Mouse (Mus musculus) embryo, embryonic 10 days (tissue): ENCODE results near the gene Olfr1198.

Experiments used
- DNase-seq: peaks from one replicate; pipeline ENCODE4 v3.0.0-alpha.2; 2015; ENCODE audit warnings: low spot score

Olfr1198 gene

GRCm38 (mm10) chr2:88751270-88751669, at the start of gene Olfr1198:
Gene Olfr1198, minus strand, starts transcription at chr2:88751370.
- DNase-seq, result no peak

GRCm38 (mm10) chr2:88792736-88793135, 41.6 kb upstream of the Olfr1198 start, which contains the start of gene Olfr1201:
Gene Olfr1201, plus strand, starts transcription at chr2:88793036.
- DNase-seq, result no peak

GRCm38 (mm10) chr2:88770388-88770787, 19.2 kb upstream of the Olfr1198 start, which contains the start of gene Olfr1200:
Gene Olfr1200, minus strand, starts transcription at chr2:88770488.
- no peak for DNase-seq

GRCm38 (mm10) chr2:88760369-88760768, 9.2 kb upstream of the Olfr1198 start, which contains the start of gene Olfr1199:
Gene Olfr1199, minus strand, starts transcription at chr2:88760469.
- DNase-seq, result no peak

- no peak for DNase-seq
Observed at GRCm38 (mm10) chr2:88743379-88743778, 7.8 kb downstream of the Olfr1198 start.

- no peak for DNase-seq
Observed at GRCm38 (mm10) chr2:88732266-88732665, 18.9 kb downstream of the Olfr1198 start, which contains the start of gene Olfr1197. Gene Olfr1197, minus strand, starts transcription at chr2:88732366.

GRCm38 (mm10) chr2:88704497-88704896, 46.7 kb downstream of the Olfr1198 start, which contains the start of gene Olfr1196:
Gene Olfr1196, minus strand, starts transcription at chr2:88704597.
- DNase-seq, result no peak
